Mouse (Mus musculus) liver, embryonic 11.5 days (tissue): ENCODE results near the gene Rbbp5. TPM values are rescaled to one million over a fixed set of nuclear protein-coding genes. Genes with fewer than 3 reads are reported as not detected.

ENCODE experiments used
- ATAC-seq: fragments of 200-750 bp; cut with Nextera tagmentation; replicated peaks from 2 replicates; pipeline ENCODE4 v1.8.0; 2017; ENCODE audit warnings: moderate number of reproducible peaks, mild to moderate bottlenecking, moderate TSS enrichment, moderate library complexity; ENCODE audit not compliant: low FRiP score
- DNase-seq: peaks from one replicate; pipeline ENCODE4 v3.0.0-alpha.2; 2017; ENCODE audit warnings: low spot score
- H3K27ac ChIP-seq: fragments of 300-500 bp; sonication (generic); 2 replicates; pipeline ENCODE4 v1.5.1; 2014; ENCODE audit warnings: mild to moderate bottlenecking, low read depth, low read length, control low read depth
- H3K27me3 ChIP-seq: fragments of 300-500 bp; sonication (generic); replicated peaks from 2 replicates; pipeline ENCODE4 v1.6.1; 2014; ENCODE audit warnings: low read length, mixed read lengths; ENCODE audit not compliant: control insufficient read depth, insufficient read depth
- H3K36me3 ChIP-seq: fragments of 300-500 bp; sonication (generic); 2 replicates; pipeline ENCODE4 v1.6.1; 2014; ENCODE audit warnings: mild to moderate bottlenecking, low read length, moderate library complexity, mixed read lengths; ENCODE audit not compliant: control insufficient read depth, insufficient read depth
- H3K4me1 ChIP-seq: fragments of 300-500 bp; sonication (generic); replicated peaks from 2 replicates; pipeline ENCODE4 v1.6.1; 2014; ENCODE audit warnings: low read length, mixed read lengths; ENCODE audit not compliant: control insufficient read depth, insufficient read depth
- H3K4me2 ChIP-seq: fragments of 300-500 bp; sonication (generic); 2 replicates; pipeline ENCODE4 v1.6.1; 2014; ENCODE audit warnings: mild to moderate bottlenecking, control low read depth, moderate library complexity
- H3K4me3 ChIP-seq: fragments of 300-500 bp; sonication (generic); 2 replicates; pipeline ENCODE4 v1.5.1; 2014; ENCODE audit warnings: low read depth, low read length, control low read depth
- H3K9ac ChIP-seq: fragments of 300-500 bp; sonication (generic); 2 replicates; pipeline ENCODE4 v1.6.1; 2014; ENCODE audit warnings: low read depth, low read length, control low read depth
- H3K9me3 ChIP-seq: fragments of 300-500 bp; sonication (generic); 2 replicates; pipeline ENCODE4 v1.6.1; 2016; ENCODE audit warnings: low read length, inconsistent platforms, mixed read lengths; ENCODE audit not compliant: control insufficient read depth
- WGBS: fragments of 180-500 bp; shearing (Covaris S2); extraction: QIAGEN DNeasy Blood & Tissue Kit; methylation state at CpG from one replicate; pipeline ENCODE4 v1.1.7; 2014; 5-methylcytosine and 5-hydroxymethylcytosine counted together
- polyA plus RNA-seq: library from polyadenylated mRNA; unstranded; fragments of >200 nt; fragmentation: Nextera tagmentation; extraction: Ambion mirVana; gene quantifications from 2 replicates; pipeline ENCODE4 v1.2.1, GENCODE M21; 2014

The Rbbp5 gene
- polyA plus RNA-seq, 1 experiment from 2014 or later, result 46.6 TPM

DNA sequence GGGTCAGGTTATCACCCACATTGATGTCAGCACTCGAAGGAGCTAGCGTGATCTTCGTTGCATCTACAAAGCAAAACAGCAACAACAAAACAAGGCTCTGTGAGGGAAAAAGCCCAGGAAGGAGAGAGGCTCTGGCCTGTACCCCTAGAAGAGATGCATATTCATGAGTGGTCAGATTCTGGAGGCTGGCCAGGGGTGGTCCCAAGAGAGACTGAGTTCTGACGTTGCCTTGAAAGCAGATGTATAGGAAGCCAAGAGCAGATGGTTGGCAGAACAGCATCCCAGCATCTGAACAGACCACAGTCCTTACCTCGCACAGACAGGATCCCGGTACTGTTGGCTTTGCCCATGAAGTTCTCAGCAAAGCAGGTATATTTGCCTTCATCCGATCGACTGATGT, 45.9 kb downstream of the Rbbp5 start:
- ATAC-seq (no peak), DNase-seq (no peak)
- 78% methylated on average over 8 of the region's 8 CpGs for WGBS
- no peaks in the 10 kb centered on the region for H3K36me3 ChIP-seq
- H3K4me3 ChIP-seq, result no peak overlapping the region
- H3K9ac ChIP-seq, result no peak overlapping the region
- no peak overlapping the region for H3K27ac ChIP-seq
- no peak overlapping the region for H3K4me2 ChIP-seq
- H3K9me3 ChIP-seq, result no peaks in the 10 kb centered on the region
- no peaks in the 10 kb centered on the region for H3K27me3 ChIP-seq
- no peaks in the 10 kb centered on the region for H3K4me1 ChIP-seq

DNA sequence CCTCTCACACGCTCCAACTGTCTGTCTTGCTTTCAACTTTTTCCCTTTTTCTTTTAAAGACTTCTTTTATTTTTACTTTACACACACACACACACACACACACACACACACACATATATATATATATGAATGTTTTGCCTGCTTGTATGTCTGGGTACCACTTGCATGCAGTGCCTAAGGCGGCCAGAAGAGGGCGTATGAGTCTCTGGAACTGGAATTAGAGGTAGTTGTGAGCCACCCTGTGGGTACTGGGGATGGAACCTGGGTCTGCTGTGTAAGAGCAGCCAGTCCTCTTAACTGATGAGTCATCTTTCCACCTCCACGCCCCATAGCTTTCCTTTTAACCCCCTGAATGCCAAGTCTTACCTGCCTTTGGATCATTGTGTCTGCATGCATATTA, 46.8 kb downstream of the Rbbp5 start:
- Histone ChIP-seq H3K27ac (no peak overlapping the region), H3K9ac (no peak overlapping the region), H3K4me3 (no peak overlapping the region), H3K4me2 (no peak overlapping the region), H3K9me3 (no peaks in the 10 kb centered on the region), H3K27me3 (no peaks in the 10 kb centered on the region), H3K36me3 (no peaks in the 10 kb centered on the region), H3K4me1 (no peaks in the 10 kb centered on the region)
- ATAC-seq (no peak), DNase-seq (no peak)
- 23% methylated on average over 4 of the region's 4 CpGs for WGBS

DNA sequence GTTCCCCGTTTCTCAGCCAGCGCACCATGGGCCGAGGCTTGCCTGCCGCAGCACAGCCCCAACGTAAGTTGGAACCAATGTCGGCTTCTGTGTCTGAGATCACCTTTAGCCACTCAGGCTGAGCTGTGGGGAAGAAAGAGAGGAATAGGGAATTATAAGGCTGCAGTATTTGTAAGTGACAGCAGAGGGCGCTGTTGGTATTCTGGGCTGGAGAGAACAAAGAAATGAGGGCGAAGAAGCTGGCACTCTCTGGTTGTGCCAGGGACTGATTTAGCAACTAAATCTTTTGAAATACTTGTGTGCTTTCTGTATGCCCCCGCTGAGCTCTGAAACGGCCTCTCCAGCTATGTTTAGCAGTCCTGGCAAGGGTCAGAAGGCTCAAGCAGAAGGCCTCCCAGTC, 48.7 kb downstream of the Rbbp5 start:
- Histone ChIP-seq H3K36me3 (no peaks in the 10 kb centered on the region), H3K4me1 (no peaks in the 10 kb centered on the region), H3K27me3 (no peaks in the 10 kb centered on the region), H3K9me3 (no peaks in the 10 kb centered on the region), H3K4me3 (no peak overlapping the region), H3K9ac (no peak overlapping the region), H3K4me2 (no peak overlapping the region), H3K27ac (no peak overlapping the region)
- DNase-seq (peak; percentile 58), ATAC-seq (no peak)
- WGBS, result 10% methylated on average over 10 of the region's 10 CpGs

DNA sequence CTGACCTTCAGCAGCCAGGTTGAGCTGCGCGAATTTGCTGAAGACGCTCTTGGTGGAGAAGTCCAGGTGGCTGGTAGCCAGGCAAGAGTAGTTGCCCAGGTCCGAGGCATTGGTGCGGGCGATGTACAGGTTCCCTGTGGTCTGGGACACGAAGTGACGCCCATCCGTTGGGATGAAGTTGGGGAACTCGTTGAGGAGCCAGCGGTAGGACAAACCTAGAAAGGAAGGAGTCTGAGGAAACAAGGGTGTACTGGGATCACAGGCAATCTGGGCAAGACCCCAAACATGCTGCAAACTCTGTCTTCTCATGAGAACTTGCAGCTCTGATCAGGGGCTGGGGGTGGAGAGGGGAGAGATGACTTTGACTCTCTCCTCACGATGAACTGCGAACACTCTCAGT, 50.9 kb downstream of the Rbbp5 start:
- H3K27me3 ChIP-seq, result peaks cover 2% of the 10 kb centered on the region; the same call in 1 of the 2 replicates
- WGBS, result 92% methylated on average over 13 of the region's 13 CpGs
- H3K36me3 ChIP-seq, result no peaks in the 10 kb centered on the region
- no peaks in the 10 kb centered on the region for H3K4me1 ChIP-seq
- H3K9me3 ChIP-seq, result no peaks in the 10 kb centered on the region
- DNase-seq (no peak), ATAC-seq (no peak)
- no peak overlapping the region for H3K27ac ChIP-seq
- H3K9ac ChIP-seq, result no peak overlapping the region
- H3K4me2 ChIP-seq, result no peak overlapping the region
- no peak overlapping the region for H3K4me3 ChIP-seq

DNA sequence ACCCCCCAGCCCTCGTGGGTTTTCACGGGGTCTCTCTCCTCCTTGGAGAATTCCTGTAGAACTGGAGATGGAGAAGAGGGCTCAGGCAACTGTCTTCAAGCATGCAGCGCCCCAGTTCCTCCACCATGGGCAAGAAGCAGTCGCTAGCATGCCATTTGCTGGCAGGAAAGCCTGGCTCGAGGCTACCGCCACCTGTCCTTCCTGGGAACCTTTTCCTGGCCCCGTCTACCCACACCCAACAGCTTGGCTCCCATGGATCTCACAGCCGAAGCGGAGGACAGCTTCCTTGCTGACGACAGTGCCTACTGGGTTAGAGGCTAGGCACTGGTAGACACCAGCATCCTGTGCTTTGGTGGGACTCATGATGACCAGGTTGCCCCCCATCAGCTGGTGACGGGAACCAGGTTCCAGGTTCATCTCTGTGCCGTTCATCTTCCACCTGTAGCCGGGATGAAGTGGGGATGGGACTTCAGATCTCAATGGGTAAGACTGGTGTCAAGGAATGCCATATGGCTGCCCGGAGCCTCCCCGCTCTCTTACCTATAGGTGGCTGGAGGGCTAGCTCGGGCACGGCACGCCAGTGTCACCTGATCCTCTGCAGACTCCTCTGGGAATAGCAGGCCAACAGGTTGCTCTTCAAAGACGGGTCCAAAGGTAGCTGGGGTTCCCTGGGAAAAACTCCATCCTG, 51.6 kb downstream of the Rbbp5 start:
- no peak for DNase-seq
- H3K4me2 ChIP-seq, result no peak overlapping the region
- H3K36me3 ChIP-seq, result no peaks in the 10 kb centered on the region
- H3K4me3 ChIP-seq, result no peak overlapping the region
- no peak for ATAC-seq
- no peak overlapping the region for H3K9ac ChIP-seq
- no peak overlapping the region for H3K27ac ChIP-seq
- WGBS, result 83% methylated on average over 19 of the region's 19 CpGs
- no peaks in the 10 kb centered on the region for H3K4me1 ChIP-seq
- no peaks in the 10 kb centered on the region for H3K9me3 ChIP-seq
- H3K27me3 ChIP-seq, result peaks cover 8% of the 10 kb centered on the region; the same call in 1 of the 2 replicates

DNA sequence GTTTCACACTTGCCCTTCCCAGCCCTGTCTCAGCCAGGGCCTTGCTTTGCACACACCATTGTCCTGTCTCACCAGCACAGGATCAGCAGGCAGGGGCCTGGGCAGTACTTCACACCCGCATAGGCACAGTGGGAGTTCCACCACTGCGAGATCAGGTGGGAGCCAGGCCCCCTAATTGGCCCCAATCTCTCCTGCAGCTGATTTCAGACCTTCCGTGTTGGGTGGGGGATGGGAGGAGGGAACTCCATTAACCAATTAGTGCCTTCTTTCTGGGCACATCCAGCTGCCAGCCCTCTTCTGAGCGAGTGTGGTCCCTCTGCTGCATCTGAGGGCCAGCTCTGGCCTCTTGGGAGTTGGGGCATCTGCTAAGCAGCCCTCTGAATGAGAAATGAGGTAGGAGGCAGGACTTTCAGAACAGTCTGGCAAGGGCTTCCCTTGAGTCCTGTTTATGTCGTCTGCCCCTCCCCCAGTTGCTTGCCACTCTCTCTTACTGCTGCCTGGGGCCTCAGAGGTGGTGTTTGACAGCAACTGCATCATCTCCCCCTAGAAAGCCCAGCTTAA, 53.5 kb downstream of the Rbbp5 start:
- 2% methylated on average over 5 of the region's 5 CpGs for WGBS
- H3K27me3 ChIP-seq, result peaks cover 8% of the 10 kb centered on the region; the same call in 1 of the 2 replicates
- DNase-seq (no peak), ATAC-seq (no peak)
- no peak overlapping the region for H3K4me3 ChIP-seq
- no peaks in the 10 kb centered on the region for H3K9me3 ChIP-seq
- no peak overlapping the region for H3K9ac ChIP-seq
- no peaks in the 10 kb centered on the region for H3K4me1 ChIP-seq
- H3K36me3 ChIP-seq, result no peaks in the 10 kb centered on the region
- H3K27ac ChIP-seq, result no peak overlapping the region
- no peak overlapping the region for H3K4me2 ChIP-seq

DNA sequence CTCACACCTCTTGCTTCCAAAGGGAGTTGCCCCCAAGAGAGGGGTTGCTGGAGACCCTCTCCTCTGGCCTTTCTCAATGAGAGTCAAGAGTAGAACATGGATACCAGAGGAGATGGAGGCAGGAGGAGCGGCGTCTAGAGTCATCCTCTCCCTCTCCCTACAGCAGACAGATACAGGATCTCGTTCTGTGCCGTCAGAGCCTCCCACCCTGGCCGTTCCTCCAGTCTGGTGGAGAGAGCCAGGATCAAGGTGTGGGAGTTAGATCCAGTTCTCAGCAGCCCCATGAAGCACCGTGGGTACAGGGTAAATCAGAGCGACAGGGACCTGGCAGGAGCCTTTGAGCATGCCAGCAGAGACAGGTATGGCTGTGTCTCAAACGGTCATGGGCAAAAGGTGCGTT, 55.4 kb downstream of the Rbbp5 start:
- H3K27ac ChIP-seq, result no peak overlapping the region
- WGBS, result 50% methylated on average over 9 of the region's 9 CpGs
- DNase-seq, result no peak
- peaks cover 8% of the 10 kb centered on the region; the same call in 1 of the 2 replicates for H3K27me3 ChIP-seq
- no peaks in the 10 kb centered on the region for H3K36me3 ChIP-seq
- no peak overlapping the region for H3K4me3 ChIP-seq
- H3K4me2 ChIP-seq, result no peak overlapping the region
- H3K9ac ChIP-seq, result no peak overlapping the region
- no peak for ATAC-seq
- no peaks in the 10 kb centered on the region for H3K4me1 ChIP-seq
- no peaks in the 10 kb centered on the region for H3K9me3 ChIP-seq

DNA sequence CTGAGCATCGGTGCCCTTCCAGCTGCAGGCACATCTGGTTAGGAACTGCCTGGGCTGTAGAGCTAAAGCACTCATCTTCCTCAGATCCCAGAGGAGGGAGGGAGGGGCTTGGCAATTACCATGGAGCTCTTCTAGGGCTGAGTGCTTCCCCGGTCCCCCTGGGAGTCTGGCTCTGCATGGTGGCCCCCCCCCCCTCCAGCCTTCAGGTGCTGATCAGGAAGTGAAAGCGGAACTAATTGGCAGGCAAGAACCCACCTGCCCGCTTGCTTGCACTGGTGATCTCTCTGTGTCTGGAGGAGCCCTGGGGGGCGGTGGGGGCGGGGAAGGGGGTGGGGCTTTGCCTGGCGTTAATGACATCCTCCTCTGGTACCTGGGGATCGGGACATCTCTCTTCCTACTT, 56.7 kb downstream of the Rbbp5 start:
- H3K4me2 ChIP-seq, result no peak overlapping the region
- no peak overlapping the region for H3K4me3 ChIP-seq
- WGBS, result 2% methylated on average over 5 of the region's 8 CpGs
- ATAC-seq (no peak), DNase-seq (no peak)
- H3K27me3 ChIP-seq, result peaks cover 11% of the 10 kb centered on the region; the same call in 1 of the 2 replicates
- H3K9me3 ChIP-seq, result no peaks in the 10 kb centered on the region
- H3K36me3 ChIP-seq, result no peaks in the 10 kb centered on the region
- no peak overlapping the region for H3K27ac ChIP-seq
- H3K4me1 ChIP-seq, result no peaks in the 10 kb centered on the region
- no peak overlapping the region for H3K9ac ChIP-seq

DNA sequence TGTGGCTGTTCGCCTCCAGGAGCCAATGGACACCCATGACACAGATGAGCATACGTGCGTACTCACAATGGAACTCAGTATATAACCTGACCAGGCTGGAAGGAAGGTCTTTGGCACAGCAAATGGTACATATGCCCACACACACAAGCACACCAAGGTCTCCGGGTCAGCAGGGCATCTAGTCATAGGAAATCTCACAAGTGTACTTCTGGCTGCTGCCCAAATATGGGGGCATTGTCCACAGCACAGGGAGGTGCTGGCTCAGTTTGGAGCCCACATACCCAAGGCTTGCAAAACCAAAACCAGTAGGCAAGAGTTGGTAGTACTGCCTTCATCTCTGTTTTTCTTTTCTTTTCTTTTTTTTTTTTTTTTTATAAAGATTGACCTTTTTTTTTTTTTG, 58.4 kb downstream of the Rbbp5 start:
- Histone ChIP-seq H3K36me3 (no peaks in the 10 kb centered on the region), H3K27ac (no peak overlapping the region), H3K9ac (no peak overlapping the region), H3K9me3 (no peaks in the 10 kb centered on the region), H3K4me3 (no peak overlapping the region), H3K27me3 (peaks cover 27% of the 10 kb centered on the region), H3K4me2 (no peak overlapping the region), H3K4me1 (no peaks in the 10 kb centered on the region)
- WGBS, result 88% methylated on average over 4 of the region's 4 CpGs
- DNase-seq (no peak), ATAC-seq (no peak)
